Mouse (Mus musculus) T-helper 1 cell (primary cell): Measurements from ENCODE around the gene Fbxl16.

Experiments used
- in situ Hi-C: fragments of 300-600 bp; cut with MboI, MseI; formaldehyde crosslinking; loops from one replicate; pipeline ENCODE4 v1.15.1; 2025; ENCODE audit warnings: high pct_unique_total_duplicates

The Fbxl16 gene

GRCm38 (mm10) chr17:25840519-25840918 is 31.6 kb downstream of the Fbxl16 start:
- in situ Hi-C loops: no loop called here

DNA sequence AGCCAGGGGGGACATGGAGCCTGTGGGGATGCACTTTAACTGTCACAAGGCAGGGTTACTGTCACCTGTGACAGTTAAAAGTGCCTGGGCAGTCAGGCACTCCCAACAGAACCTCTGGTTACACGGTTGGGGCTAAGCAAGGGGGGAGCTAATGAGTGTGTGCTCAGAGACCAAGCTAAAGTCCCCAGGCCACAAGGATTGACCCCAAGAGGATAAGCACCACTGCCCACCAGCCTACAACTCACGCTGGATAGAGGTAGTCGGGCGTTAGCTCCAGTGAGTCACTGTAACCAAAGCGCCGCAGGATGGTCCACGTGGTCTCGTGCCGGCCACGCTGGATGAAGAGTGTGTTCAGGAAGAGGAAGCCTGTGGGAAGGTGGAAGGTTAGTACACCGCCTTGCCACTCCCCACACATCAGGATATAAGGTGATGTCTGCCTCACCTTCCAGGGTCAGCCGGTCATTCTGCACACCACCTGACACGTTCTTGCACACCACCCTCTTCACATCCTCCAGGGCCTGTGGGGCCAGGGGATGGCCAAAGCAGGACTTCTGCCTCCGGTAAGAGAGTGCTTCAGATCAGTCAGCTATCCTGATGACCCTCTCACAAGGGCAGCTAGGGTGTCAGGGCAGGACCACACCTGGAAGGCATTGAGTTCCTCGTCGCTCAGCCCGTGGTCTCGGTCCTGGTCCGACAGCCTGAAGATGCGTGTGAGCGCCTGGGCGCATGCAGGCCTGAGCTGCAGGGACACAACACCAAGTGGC is 32.4 kb downstream of the Fbxl16 start, which contains the start of gene Gm20683:
Gene Gm20683 (minus strand): TSS at position 647 of the 764 bp plus-strand sequence.
- in situ Hi-C loops: no loop called here

DNA sequence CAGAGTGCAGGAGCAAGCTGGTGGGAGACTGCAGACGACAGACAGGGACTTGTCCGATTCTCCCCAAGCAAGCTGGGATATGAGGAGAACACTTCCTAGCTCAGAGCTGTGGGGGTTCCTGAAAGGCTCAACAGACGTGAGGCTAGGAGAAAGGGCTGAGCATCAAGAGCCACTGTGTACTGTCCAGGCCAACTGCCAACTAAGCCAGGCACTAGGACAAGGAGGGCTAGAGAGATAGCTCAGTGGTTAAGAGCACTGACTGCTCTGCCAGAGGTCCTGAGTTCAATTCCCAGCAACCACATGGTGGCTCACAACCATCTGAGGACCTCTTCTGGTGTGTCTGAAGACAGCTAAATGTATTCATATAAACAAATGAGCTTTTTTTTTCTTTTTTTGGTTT is 33.6 kb downstream of the Fbxl16 start:
- in situ Hi-C loops: no loop called here

DNA sequence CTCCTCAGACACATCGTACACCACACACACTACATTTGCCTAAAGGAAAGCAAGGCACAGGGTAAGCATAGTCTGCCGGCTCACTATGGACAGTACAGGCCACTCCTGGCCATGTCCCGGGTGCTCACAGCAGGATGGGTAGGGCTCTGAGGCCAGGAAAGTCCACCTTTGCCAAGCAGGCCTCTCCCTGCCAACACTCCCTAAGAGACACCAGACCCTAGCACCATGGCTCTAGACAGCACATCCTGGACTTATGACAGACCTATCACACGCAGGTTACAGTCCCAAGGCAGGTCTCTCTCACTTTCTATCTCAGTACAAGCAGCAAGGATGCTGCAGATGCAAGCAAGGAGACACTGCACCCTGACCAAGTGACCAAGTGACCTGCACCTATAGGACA is 34.2 kb downstream of the Fbxl16 start:
- in situ Hi-C loops: no loop called here

DNA sequence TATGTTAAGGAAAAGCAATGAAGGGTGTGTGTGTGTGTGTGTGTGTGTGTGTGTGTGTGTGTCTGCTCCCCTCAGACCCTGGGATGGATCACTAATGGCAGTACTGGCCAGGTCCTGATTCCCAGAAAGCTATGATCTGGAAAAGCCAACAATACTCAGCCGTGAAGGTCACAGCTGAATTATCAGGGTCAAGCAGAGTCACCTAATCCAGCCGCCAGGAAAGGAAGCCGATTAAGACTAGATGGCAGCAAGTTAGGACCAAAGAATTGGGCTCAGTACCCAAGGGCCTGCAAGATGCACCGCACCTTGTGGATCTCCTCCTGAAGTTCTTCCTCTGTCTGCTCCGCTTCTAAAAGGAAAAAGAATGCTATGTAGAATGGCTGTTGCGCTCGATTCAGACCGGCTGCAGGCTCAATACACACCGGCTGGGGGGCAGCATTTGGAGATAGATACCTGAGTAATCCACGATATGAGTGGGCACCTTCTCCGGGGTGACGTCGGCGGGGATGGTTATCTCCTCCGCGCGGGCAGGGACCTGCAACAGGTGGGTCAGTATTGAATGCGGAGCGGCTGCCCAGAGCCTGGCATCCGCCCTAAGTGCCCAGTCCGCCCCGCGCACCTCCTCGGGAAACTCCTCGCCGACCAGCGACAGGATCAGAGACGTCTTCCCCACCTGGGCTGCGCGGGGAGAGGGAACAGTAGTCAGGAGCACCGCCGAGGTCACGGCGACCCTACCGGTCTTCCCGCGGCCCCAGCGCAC is 34.9 kb downstream of the Fbxl16 start:
- in situ Hi-C loops: no loop called here

- in situ Hi-C loops: no loop called here
These were observed 35.6 kb downstream of the Fbxl16 start, which contains the start of gene Rhot2 for GRCm38 (mm10) chr17:25844396-25844901. Gene Rhot2 (minus strand): TSS chr17:25844851.

GRCm38 (mm10) chr17:25860229-25860628 is 51.3 kb downstream of the Fbxl16 start:
- in situ Hi-C loops: no loop called here

DNA sequence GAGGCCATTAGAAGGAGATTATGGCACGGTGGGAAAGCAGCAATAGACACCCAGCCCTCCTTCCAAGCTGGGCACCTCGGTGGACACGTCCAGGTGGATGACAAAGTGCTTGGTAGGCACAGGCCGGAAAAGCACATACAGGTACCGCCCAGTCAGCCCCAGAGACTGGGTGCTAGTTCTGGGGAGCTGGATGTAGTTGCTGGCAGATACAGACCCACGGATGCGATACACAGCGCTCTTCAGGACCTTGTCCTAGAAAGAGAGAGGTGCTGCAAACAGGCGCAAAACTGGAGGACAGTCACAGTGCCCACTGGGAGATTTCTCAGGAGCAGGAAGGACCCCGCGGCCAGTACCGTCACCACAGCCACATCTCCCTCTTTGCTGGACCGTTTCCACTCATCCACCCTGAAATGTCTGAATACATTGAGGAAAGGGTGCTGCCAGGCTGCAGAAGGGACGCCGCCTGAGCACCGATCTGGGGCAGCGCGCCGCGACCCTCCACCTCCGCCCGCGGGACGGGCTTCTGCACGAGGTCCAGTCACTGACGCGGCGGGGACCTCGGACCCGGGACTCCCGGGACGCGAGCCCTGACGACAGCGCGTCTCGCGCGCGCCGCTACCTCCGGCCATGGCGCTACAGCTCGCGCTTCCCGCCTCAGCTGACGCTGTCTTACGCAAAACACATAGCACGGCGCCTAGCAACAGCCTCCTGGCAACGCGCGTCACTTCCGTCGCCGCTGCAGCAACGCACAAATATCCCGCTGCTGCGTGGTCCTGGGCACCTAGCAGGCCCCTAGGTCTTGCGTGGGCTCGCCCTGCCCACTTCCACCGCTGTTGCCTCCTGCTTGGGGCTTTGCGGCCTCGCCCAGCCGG is 52.2 kb downstream of the Fbxl16 start, which contains the start of gene Wdr90:
Gene Wdr90 (minus strand): TSS at position 670 of the 872 bp plus-strand sequence.
- in situ Hi-C loops: no loop called here

GRCm38 (mm10) chr17:25861704-25862612 is 53.1 kb downstream of the Fbxl16 start:
- in situ Hi-C loops: no loop called here

- in situ Hi-C loops: no loop called here
These were observed 54.8 kb downstream of the Fbxl16 start for GRCm38 (mm10) chr17:25863681-25864080.

- in situ Hi-C loops: no loop called here
These were observed 55.4 kb downstream of the Fbxl16 start for GRCm38 (mm10) chr17:25864311-25864710.

GRCm38 (mm10) chr17:25865288-25865687 is 56.4 kb downstream of the Fbxl16 start:
- in situ Hi-C loops: no loop called here

GRCm38 (mm10) chr17:25866172-25866571 is 57.3 kb downstream of the Fbxl16 start:
- in situ Hi-C loops: no loop called here

GRCm38 (mm10) chr17:25867509-25867835 is 58.6 kb downstream of the Fbxl16 start:
- in situ Hi-C loops: no loop called here

DNA sequence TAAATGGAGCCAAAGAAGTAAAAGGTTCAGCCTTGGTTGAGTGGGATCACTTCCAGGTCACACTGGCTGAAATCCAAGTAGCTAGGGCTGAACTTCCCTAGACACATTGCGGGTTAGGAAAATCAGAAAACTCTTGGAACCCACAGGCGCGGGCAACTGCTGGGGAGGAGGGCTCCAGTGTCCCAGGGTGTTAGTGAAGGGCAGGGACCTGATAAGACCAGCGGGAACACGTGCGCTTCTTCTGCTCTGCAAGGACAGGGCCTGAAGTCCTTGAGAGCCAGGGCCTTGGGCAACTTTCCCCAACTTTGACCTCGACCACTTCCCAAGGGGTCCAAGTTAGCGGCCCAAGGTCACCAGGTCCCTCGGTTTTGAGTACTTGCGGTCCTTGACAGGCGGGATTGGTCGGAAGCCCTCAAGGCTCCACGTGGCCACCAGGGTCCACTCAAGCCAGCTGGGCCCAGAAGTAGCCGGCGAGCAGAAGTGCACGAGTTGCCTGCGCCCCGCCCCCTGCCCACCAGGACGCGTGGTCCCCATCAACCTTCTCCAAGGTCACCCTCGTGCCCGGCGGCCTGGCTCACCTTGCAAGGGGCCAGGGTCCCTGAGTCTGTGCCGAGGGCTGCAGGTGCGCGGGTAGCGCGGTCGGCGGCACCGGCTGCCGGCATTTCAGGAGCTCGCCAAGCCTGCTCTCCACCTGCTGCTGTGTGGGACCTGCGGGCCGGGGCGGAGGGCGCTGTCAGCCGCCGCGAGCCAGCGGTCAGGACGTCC is 59.1 kb downstream of the Fbxl16 start:
- in situ Hi-C loops: no loop called here

GRCm38 (mm10) chr17:25868601-25869191 is 59.8 kb downstream of the Fbxl16 start, which contains the start of gene Mcrip2:
Gene Mcrip2 (minus strand): TSS chr17:25868764.
- in situ Hi-C loops: no loop called here

DNA sequence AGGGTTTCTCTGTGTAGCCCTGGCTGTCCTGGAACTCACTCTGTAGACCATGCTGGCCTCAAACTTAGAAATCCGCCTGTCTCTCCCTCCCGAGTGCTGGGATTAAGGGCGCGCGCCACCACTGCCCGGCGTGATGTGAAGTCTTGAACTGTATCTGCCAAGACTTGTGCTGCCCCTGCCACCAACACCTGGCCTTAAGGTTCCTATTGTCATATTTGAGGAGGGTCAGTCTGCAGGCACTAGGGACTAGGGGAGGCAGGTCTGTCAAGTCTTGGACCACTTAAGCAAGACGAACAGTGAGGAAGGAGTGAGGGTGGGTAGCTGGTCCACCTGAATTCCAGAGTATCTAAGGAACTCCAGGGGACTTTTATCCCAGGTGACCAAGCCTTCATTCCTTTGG is 60.6 kb downstream of the Fbxl16 start:
- in situ Hi-C loops: no loop called here

DNA sequence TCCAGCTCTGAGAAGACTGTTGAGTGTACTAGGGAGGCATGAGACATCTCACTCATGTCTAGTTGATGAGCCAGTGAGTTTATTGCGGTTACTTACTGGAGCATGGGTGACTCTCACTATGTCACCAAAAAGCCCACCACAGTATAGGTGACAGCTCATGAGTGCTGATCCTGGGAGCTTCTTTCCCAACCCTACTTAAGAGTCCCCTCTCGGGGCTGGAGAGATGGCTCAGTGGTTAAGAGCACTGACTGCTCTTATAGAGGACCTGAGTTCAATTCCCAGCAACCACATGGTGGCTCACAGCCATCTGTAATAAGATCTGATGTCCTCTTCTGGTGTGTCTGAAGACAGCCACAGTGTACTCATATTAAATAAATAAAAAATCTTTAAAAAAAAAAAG is 61.1 kb downstream of the Fbxl16 start:
- in situ Hi-C loops: no loop called here
